Mouse (Mus musculus): Measurements from ENCODE around the gene Mdm2. TPM values are rescaled to one million over a fixed set of nuclear protein-coding genes. Genes with fewer than 3 reads are reported as not detected.

Gene Mdm2
- total RNA-seq, 2 experiments from 2014 or later, result 38.5 to 43.8 TPM

DNA sequence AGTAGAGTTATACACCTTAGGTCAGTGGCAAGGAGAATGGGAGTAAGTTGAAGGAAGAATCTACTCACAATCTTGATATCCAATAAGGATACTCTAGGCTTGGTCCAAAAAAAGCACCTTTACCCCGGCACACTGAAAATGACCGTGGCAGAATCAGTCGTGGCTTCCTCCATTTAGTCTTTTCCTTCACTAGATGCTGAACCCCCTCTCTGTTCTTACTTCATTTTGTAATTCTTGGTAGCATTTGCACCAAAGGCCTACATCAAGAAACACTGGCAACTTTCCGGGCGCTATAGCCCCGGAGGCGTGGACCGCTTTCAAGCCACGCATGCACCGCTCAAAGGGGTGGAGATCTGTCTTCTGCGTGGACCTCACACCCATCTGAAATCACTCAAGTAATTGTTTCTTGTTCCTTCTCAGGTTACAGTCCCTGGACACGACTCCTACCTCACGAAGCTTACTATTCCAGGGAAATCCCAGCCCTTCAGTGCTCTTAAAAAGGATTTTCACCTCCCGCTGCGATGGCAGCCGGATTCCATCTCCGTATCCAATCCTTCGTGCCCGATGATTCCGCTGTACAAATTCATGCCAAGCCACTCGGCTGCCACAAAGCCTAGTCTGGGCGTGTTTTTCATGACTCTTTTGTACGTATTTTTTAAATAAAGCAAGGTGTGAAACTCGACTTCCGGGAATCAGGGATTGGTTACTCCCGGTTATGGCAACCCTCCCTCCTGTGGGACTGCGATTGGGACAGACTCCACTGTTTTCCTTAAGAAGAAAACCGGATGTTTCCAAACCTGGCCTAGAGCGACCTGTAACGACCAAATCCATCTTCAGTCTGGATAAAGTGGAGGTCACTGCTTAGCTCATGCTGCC is 27.5 kb downstream of the Mdm2 start:
- DNase-seq, result no peak

DNA sequence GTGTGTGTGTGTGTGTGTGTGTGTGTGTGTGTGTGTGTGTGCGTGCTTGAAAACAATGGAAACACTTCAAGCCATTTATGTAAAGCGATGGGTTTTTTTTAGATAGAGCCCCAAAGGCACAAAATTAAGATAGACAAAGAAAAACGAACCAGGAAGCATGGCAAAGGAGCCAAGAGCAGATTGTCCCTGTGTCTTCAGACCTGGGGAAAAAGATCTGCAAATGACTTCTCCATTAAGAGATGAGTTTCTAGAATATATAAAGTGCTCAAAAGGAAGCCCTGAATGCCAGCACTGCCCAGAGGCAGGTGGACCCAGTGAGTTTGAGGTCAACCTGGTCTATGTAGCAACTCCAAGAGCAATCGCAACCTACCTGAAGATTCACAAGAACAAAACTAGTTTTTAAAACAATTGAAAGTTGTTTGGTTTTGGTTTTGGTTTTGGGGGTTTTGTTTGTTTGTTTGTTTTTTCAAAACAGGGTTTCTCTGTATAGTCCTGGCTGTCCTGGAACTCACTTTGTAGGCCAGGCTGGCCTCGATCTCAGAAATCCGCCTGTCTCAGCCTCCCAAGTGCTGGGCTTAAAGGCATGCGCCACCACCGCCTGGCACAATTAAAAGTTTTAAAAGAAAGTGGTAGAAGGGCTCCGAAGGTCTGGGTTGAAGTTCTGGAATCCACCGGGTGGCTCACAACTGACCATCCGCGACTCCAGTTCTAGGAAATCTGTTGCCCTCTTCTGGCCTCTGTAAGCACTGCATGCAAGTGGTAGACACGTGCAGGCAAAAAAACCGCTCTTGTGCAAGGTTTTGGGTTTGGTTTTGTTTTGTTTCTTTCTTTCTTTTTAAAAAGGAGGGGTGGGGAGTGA is 28.3 kb downstream of the Mdm2 start:
- DNase-seq, result no peak

GRCm38 (mm10) chr10:117681543-117681942 is 29.0 kb downstream of the Mdm2 start:
- no peak for DNase-seq

DNA sequence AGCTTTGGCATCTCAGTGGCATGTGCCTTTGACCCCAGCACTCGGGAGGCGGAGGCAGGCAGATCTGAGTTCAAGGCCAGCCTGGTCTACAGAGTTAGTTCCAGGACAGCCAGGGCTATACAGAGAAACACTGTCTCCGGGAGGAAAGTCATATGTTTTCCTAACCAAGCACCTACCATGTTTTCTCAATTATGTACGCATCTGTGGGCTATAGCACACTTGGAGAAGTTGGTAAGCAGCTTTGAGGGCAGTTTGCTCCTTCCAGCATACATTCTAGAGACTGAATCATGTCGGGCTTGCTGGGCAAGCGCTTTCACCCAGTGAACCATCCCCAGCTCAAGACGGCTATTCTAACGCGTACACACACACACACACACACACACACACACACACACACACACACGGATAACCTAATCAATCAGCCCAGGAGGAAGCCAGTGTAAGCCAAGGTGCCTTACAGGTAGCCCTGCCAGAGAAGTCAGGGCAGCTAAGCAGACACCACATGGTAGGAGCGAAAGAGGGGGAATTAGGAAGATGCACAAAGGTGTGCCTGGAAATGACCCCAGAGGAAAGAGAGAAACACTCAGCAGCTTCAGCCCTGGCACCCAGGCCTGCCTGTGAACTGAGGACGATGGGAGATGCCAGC is 29.6 kb downstream of the Mdm2 start:
- DNase-seq, result no peak

- no peak for DNase-seq
These were observed 30.5 kb downstream of the Mdm2 start for GRCm38 (mm10) chr10:117679963-117680473.

GRCm38 (mm10) chr10:117679029-117679686 is 31.4 kb downstream of the Mdm2 start:
- no peak for DNase-seq

DNA sequence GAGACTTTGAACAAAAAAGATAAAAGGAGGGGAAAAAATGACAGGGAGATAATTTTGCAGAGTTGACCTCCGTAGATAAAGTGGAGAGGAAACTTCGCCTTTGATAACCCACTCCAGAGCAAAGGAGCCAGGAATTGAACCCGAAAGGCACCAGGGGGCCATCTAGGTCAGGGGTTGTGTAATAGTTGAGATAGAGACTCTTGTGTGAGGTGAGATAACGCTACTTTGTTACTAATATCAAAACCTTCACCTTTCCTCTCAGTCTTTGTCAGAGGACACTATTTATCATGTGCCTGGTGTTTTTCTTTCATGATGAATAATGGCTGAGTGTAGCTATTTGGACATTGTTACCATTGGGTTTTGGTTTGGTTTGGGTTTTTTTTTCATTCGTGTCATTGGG is 32.2 kb downstream of the Mdm2 start:
- DNase-seq, result no peak

GRCm38 (mm10) chr10:117677494-117678236 is 32.9 kb downstream of the Mdm2 start:
- no peak for DNase-seq

DNA sequence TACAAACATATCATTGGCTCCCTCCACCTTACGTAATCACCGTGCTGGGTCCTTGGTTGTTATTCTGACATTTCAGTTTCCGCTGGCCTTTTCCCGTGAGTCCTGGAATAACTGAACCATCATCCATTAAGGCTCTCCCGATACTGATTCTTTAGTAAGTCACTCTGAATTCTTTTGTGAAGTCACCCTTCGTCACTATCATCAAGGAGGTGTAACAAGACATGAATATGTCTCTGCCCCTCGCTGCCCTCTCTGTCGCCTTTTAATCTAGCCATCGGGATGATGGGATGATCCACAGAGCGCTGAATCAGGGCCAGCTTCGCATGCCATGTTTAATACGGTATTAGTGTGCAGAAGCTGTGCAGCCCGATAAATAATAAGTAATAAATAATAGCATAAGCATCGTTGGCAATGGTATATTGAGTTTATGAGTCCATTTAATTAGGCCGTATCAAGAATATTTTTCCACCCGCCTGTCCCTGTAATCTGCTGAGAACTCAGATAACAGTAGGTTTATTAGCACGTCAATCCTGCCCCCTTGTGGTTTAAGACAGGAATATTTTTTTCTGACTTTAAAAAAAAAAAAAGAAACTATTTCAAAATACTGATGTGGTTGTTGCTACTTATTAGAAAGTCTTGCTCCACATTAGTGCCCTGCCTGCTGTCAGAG is 33.8 kb downstream of the Mdm2 start:
- DNase-seq, result no peak

GRCm38 (mm10) chr10:117676036-117676643 is 34.4 kb downstream of the Mdm2 start:
- no peak for DNase-seq

DNA sequence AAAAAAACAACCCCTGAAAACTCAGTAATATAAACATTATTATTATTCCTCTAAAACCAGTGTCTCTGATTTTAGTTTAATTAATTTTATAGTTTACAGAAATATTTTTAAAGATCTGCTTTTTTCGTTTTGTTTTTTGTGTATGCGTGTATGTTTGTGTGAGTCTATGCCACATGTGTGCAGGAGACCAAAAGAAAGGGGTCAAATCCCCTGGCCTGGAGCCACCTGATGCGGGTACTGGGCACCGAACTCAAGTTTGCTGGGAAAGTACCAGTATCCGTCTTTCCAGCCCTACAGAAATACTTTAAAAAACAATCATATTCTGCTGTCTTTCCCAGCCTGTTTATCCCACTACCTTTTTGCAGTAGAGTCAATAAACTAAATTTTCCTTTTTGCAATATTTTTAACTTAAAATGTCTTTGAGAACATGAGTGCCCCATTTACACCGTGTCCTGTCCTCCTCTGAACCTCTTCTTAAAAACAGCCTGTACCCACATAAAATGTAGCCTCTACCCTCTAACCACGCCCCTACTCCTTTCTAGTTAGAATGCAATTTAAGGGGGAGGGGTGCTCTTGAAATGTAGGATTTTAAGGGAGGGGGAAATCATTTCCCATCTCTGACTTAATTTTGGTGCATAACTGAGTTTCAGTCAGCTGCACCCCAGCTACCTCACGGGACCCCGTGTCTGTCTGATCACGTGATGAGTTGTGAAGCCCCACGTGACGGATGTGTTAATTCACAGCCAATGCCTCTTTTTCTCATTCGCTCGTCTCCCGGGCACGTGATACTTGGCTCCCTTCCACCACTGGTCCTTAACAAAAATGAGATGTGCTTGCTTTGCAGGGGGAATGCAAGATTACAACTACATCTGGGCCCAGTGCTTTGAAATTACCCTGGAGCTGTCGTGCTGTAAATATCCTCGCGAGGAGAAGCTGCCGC is 35.2 kb downstream of the Mdm2 start:
- DNase-seq, result peak; percentile 36

- no peak for DNase-seq
These were observed 36.1 kb downstream of the Mdm2 start for GRCm38 (mm10) chr10:117674359-117675019.

GRCm38 (mm10) chr10:117673913-117674312 is 36.6 kb downstream of the Mdm2 start:
- no peak for DNase-seq

DNA sequence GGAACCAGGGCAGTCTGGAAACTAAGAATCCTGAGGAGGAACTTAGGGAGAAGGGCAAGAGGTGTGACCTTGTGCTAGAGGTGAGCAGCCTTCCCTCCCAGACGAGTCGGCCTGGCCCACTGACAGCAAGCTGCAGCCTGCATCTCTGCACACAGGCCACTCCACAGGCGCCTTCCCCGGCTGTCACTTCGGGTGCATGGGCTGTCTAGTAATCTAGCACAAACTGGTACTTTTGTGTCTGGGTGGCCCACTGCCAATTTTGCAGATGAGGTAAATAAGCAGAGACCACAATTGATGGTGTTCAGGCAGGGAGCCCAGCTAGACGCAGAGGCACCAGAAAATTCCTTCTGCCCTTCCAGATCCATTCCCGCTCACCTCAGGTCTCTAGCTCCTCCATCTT is 37.9 kb downstream of the Mdm2 start:
- no peak for DNase-seq

- no peak for DNase-seq
These were observed 38.5 kb downstream of the Mdm2 start for GRCm38 (mm10) chr10:117671930-117672666.

- no peak for DNase-seq
These were observed 39.3 kb downstream of the Mdm2 start for GRCm38 (mm10) chr10:117671266-117671665.

GRCm38 (mm10) chr10:117670791-117671190 is 39.8 kb downstream of the Mdm2 start:
- no peak for DNase-seq

DNA sequence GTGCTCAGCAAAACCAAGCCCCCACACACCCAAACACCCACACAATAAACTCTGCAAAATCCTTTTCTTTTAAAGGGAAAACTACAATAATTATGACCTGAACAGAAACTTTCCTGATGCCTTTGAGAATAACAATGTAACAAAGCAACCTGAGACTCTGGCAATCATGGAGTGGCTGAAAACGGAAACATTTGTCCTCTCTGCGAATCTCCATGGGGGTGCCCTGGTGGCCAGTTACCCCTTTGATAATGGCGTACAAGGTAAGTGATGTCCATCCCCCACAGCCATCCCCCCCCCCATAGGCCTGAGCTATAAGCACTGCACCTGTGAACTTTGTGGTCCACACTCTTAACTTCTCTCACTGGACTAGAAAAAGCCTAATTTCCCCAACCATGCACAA is 40.5 kb downstream of the Mdm2 start:
- DNase-seq, result no peak

All from gastrocnemius, postnatal 25 days (tissue).